In the genomic region with DNA sequence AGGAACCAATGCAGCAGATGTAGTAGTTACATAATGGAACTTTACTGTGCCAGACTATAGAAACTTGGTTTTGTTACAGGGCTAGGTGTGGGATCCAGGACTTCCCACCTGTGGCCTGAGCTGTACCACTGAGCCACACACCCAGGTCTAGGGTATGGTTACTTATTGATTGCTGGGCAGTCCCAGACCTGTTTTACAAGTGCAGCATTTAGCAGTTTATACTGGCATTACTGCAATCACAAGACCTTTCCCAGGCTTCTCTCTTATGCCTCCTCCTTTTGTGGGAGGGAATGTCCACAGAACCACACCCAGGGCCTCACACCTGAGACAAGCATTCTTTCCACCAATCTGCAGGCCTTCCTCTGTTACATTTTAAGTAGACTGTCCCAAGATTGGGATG, we compare ENCODE assay signal across 8 mouse cellular contexts. TPM values are rescaled to one million over a fixed set of nuclear protein-coding genes. Genes with fewer than 3 reads are reported as not detected.
DNase-seq lines count a peak whose midpoint lies in the region; ATAC-seq and TF ChIP-seq lines count a peak whose summit lies in the region.

No protein-coding gene starts in this region.

- H3K4me3 ChIP-seq in heart, embryonic 16.5 days (ENCODE audit: low read length) = no peak overlapping the region
- H3K4me3 ChIP-seq in embryonic facial prominence, embryonic 13.5 days = no peak overlapping the region
- H3K4me3 ChIP-seq in hindbrain, postnatal 0 days (ENCODE audit: low read length) = no peak overlapping the region
- H3K4me3 ChIP-seq in midbrain, embryonic 12.5 days = no peak overlapping the region

- no peaks in the 10 kb centered on the region for H3K27me3 ChIP-seq in heart, embryonic 16.5 days (ENCODE audit: control insufficient read depth, insufficient read depth, low read length)
- H3K27me3 ChIP-seq in embryonic facial prominence, embryonic 13.5 days = no peaks in the 10 kb centered on the region
- no peaks in the 10 kb centered on the region for H3K27me3 ChIP-seq in hindbrain, postnatal 0 days (ENCODE audit: insufficient read depth, low read length)
- H3K27me3 ChIP-seq in midbrain, embryonic 12.5 days = no peaks in the 10 kb centered on the region

- no peak for TF ChIP-seq CTCF in hindbrain, postnatal 0 days (IDR thresholded peaks at IDR 0.05; ENCODE audit: low read depth)

- H3K4me2 ChIP-seq in heart, embryonic 16.5 days (ENCODE audit: low read depth, low read length) = 0 out of 2 replicates have a peak overlapping the region, but pooled peaks have one; percentile 26
- peak overlapping the region; percentile 95 for H3K4me2 ChIP-seq in embryonic facial prominence, embryonic 13.5 days
- peak overlapping the region; percentile 67; the same call in 1 of the 2 replicates for H3K4me2 ChIP-seq in hindbrain, postnatal 0 days (ENCODE audit: low read depth, low read length)
- peak overlapping the region; percentile 97; the same call in 1 of the 2 replicates for H3K4me2 ChIP-seq in midbrain, embryonic 12.5 days (replicated peaks)

- intact Hi-C loops in heart, postnatal 14 days (cut with DNase I) = loop anchor here (5.0 kb wide), 1 partner anchor 43 kb away; a partner anchor contains a TSS

- H3K9ac ChIP-seq in heart, embryonic 16.5 days (ENCODE audit: low read length) = peak overlapping the region; percentile 96
- no peak overlapping the region for H3K9ac ChIP-seq in embryonic facial prominence, embryonic 13.5 days
- no peak overlapping the region for H3K9ac ChIP-seq in hindbrain, postnatal 0 days (replicated peaks; ENCODE audit: low read length)
- no peak overlapping the region for H3K9ac ChIP-seq in midbrain, embryonic 12.5 days (replicated peaks)

- DNase-seq in heart, postnatal 14 days = no peak
- DNase-seq in hindbrain, postnatal 0 days (ENCODE audit: low spot score) = no peak
- DNase-seq in thymus, postnatal 25 days = no peak
- no peak for DNase-seq in right cerebral cortex, adult 18-20 months
- no peak for DNase-seq in spleen, postnatal 14 days (ENCODE audit: low spot score in 2 of 2)

- H3K9me3 ChIP-seq in heart, embryonic 16.5 days (replicated peaks; ENCODE audit: control insufficient read depth, low read length) = no peaks in the 10 kb centered on the region
- H3K9me3 ChIP-seq in embryonic facial prominence, embryonic 13.5 days = no peaks in the 10 kb centered on the region
- no peaks in the 10 kb centered on the region for H3K9me3 ChIP-seq in hindbrain, postnatal 0 days (ENCODE audit: low read length)
- no peaks in the 10 kb centered on the region for H3K9me3 ChIP-seq in midbrain, embryonic 12.5 days

- H3K4me1 ChIP-seq in heart, embryonic 16.5 days (ENCODE audit: control insufficient read depth, insufficient read depth, low read length) = peaks cover 21% of the 10 kb centered on the region
- H3K4me1 ChIP-seq in embryonic facial prominence, embryonic 13.5 days = peaks cover 22% of the 10 kb centered on the region
- H3K4me1 ChIP-seq in hindbrain, postnatal 0 days (ENCODE audit: insufficient read depth, low read length) = peaks cover 10% of the 10 kb centered on the region; the same call in 1 of the 2 replicates
- H3K4me1 ChIP-seq in midbrain, embryonic 12.5 days = peaks cover 26% of the 10 kb centered on the region

- H3K36me3 ChIP-seq in heart, embryonic 16.5 days (ENCODE audit: control insufficient read depth, insufficient read depth) = peaks cover 15% of the 10 kb centered on the region
- peaks cover 30% of the 10 kb centered on the region for H3K36me3 ChIP-seq in embryonic facial prominence, embryonic 13.5 days
- 0 out of 2 replicates have a peak, but pooled peaks cover 3% of the 10 kb centered on the region for H3K36me3 ChIP-seq in hindbrain, postnatal 0 days (ENCODE audit: insufficient read depth, low read length)
- peaks cover 22% of the 10 kb centered on the region for H3K36me3 ChIP-seq in midbrain, embryonic 12.5 days

- no peak for ATAC-seq in heart, embryonic 16.5 days (replicated peaks; ENCODE audit: extremely low read depth, insufficient read depth, low FRiP score)
- no peak for ATAC-seq in embryonic facial prominence, embryonic 13.5 days (ENCODE audit: insufficient number of reproducible peaks, insufficient read depth, low FRiP score, low TSS enrichment, low read depth)
- no peak for ATAC-seq in hindbrain, postnatal 0 days
- ATAC-seq in midbrain, embryonic 12.5 days (ENCODE audit: low FRiP score, low read depth) = no peak

- H3K27ac ChIP-seq in heart, embryonic 16.5 days (ENCODE audit: low read length) = no peak overlapping the region
- H3K27ac ChIP-seq in embryonic facial prominence, embryonic 13.5 days = no peak overlapping the region
- H3K27ac ChIP-seq in hindbrain, postnatal 0 days = no peak overlapping the region
- no peak overlapping the region for H3K27ac ChIP-seq in midbrain, embryonic 12.5 days (replicated peaks)

RNA-seq across cellular contexts. Expression of a gene that starts 0.8 kb away (rescaled TPM):
- 6.1 and 7.8 TPM in 2 replicates for polyA plus RNA-seq in heart, embryonic 16.5 days (2015; fragmentation: Nextera tagmentation; extraction: Ambion mirVana)
- total RNA-seq in heart, postnatal 14 days (2021) = under 1 TPM; 0.76 TPM
- polyA plus RNA-seq in embryonic facial prominence, embryonic 13.5 days (2015; fragmentation: Nextera tagmentation; extraction: Ambion mirVana) = 12.0 and 14.4 TPM in 2 replicates
- total RNA-seq in hindbrain, postnatal 0 days (2014; rRNA removed) = 5.1 and 5.2 TPM in 2 replicates
- 7.7 and 8.2 TPM in 2 replicates for polyA plus RNA-seq in hindbrain, postnatal 0 days (2015; fragmentation: Nextera tagmentation; extraction: Ambion mirVana)
- 14.1 and 14.7 TPM in 2 replicates for polyA plus RNA-seq in midbrain, embryonic 12.5 days (2016; fragmentation: Nextera tagmentation; extraction: Ambion mirVana)

RNA-seq across cellular contexts. Expression of a gene that starts 2.1 kb away (rescaled TPM):
- 14.8 and 17.6 TPM in 2 replicates for polyA plus RNA-seq in heart, embryonic 16.5 days (2015; fragmentation: Nextera tagmentation; extraction: Ambion mirVana)
- 1 to 10 TPM; 2.9 to 4.1 TPM for total RNA-seq in heart, postnatal 14 days (2021)
- polyA plus RNA-seq in embryonic facial prominence, embryonic 13.5 days (2015; fragmentation: Nextera tagmentation; extraction: Ambion mirVana) = 33.8 and 40.4 TPM in 2 replicates
- 2.0 and 4.7 TPM in 2 replicates for total RNA-seq in hindbrain, postnatal 0 days (2014; rRNA removed)
- 11.4 and 13.3 TPM in 2 replicates for polyA plus RNA-seq in hindbrain, postnatal 0 days (2015; fragmentation: Nextera tagmentation; extraction: Ambion mirVana)
- 27.5 and 28.1 TPM in 2 replicates for polyA plus RNA-seq in midbrain, embryonic 12.5 days (2016; fragmentation: Nextera tagmentation; extraction: Ambion mirVana)

RNA-seq across cellular contexts. Expression of a gene that starts 5.1 kb away (rescaled TPM):
- polyA plus RNA-seq in heart, embryonic 16.5 days (2015; fragmentation: Nextera tagmentation; extraction: Ambion mirVana) = 14.1 and 18.9 TPM in 2 replicates
- 1 to 10 TPM; 2.4 to 3.1 TPM for total RNA-seq in heart, postnatal 14 days (2021)
- polyA plus RNA-seq in embryonic facial prominence, embryonic 13.5 days (2015; fragmentation: Nextera tagmentation; extraction: Ambion mirVana) = 26.1 and 33.9 TPM in 2 replicates
- not detected in 2 replicates for total RNA-seq in hindbrain, postnatal 0 days (2014; rRNA removed)
- 7.1 and 8.3 TPM in 2 replicates for polyA plus RNA-seq in hindbrain, postnatal 0 days (2015; fragmentation: Nextera tagmentation; extraction: Ambion mirVana)
- 23.9 and 25.6 TPM in 2 replicates for polyA plus RNA-seq in midbrain, embryonic 12.5 days (2016; fragmentation: Nextera tagmentation; extraction: Ambion mirVana)

RNA-seq across cellular contexts. Expression of a gene that starts 15.0 kb away (rescaled TPM):
- 33.4 and 40.2 TPM in 2 replicates for polyA plus RNA-seq in heart, embryonic 16.5 days (2015; fragmentation: Nextera tagmentation; extraction: Ambion mirVana)
- 10 to 100 TPM; 22.6 to 25.3 TPM for total RNA-seq in heart, postnatal 14 days (2021)
- 43.8 and 44.1 TPM in 2 replicates for polyA plus RNA-seq in embryonic facial prominence, embryonic 13.5 days (2015; fragmentation: Nextera tagmentation; extraction: Ambion mirVana)
- 64.6 and 71.1 TPM in 2 replicates for total RNA-seq in hindbrain, postnatal 0 days (2014; rRNA removed)
- 39.7 and 42.2 TPM in 2 replicates for polyA plus RNA-seq in hindbrain, postnatal 0 days (2015; fragmentation: Nextera tagmentation; extraction: Ambion mirVana)
- 48.0 and 48.6 TPM in 2 replicates for polyA plus RNA-seq in midbrain, embryonic 12.5 days (2016; fragmentation: Nextera tagmentation; extraction: Ambion mirVana)

RNA-seq across cellular contexts. Expression of a gene that starts 15.1 kb away (rescaled TPM):
- polyA plus RNA-seq in heart, embryonic 16.5 days (2015; fragmentation: Nextera tagmentation; extraction: Ambion mirVana) = 395 and 435 TPM in 2 replicates
- 100 to 1,000 TPM; 211 to 226 TPM for total RNA-seq in heart, postnatal 14 days (2021)
- polyA plus RNA-seq in embryonic facial prominence, embryonic 13.5 days (2015; fragmentation: Nextera tagmentation; extraction: Ambion mirVana) = 521 and 554 TPM in 2 replicates
- 80.6 and 99.1 TPM in 2 replicates for total RNA-seq in hindbrain, postnatal 0 days (2014; rRNA removed)
- 417 and 430 TPM in 2 replicates for polyA plus RNA-seq in hindbrain, postnatal 0 days (2015; fragmentation: Nextera tagmentation; extraction: Ambion mirVana)
- polyA plus RNA-seq in midbrain, embryonic 12.5 days (2016; fragmentation: Nextera tagmentation; extraction: Ambion mirVana) = 406 and 431 TPM in 2 replicates

Comparison
In these comparisons a context has a peak if more than half of its experiments do, and no peak if none do; other contexts are left out.
1. H3K4me2 ChIP-seq: peak in every context shown above with its lines; median percentile 97 in midbrain, embryonic 12.5 days; 95 in embryonic facial prominence, embryonic 13.5 days; 67 in hindbrain, postnatal 0 days; 26 in heart, embryonic 16.5 days.